Mouse (Mus musculus) C2C12 (cell line): Measurements from ENCODE around the gene Bcar3.

Experiments
- CTCF ChIP-seq: IDR thresholded peaks from one replicate; pipeline ENCODE4 v1.5.1; 2011; ENCODE audit not compliant: control insufficient read depth, insufficient read depth, insufficient read length
- MAX ChIP-seq: IDR thresholded peaks from one replicate; pipeline ENCODE4 v1.6.1; 2011; ENCODE audit warnings: mild to moderate bottlenecking, control low read depth
- MYOD1 ChIP-seq: IDR thresholded peaks from one replicate; pipeline ENCODE4 v1.6.1; 2011; ENCODE audit warnings: low read depth; ENCODE audit not compliant: control insufficient read depth, insufficient read length
- USF1 ChIP-seq: IDR thresholded peaks from one replicate; pipeline ENCODE4 v1.6.1; 2011; ENCODE audit warnings: low read depth, mild to moderate bottlenecking, control low read depth, moderate library complexity

DNA sequence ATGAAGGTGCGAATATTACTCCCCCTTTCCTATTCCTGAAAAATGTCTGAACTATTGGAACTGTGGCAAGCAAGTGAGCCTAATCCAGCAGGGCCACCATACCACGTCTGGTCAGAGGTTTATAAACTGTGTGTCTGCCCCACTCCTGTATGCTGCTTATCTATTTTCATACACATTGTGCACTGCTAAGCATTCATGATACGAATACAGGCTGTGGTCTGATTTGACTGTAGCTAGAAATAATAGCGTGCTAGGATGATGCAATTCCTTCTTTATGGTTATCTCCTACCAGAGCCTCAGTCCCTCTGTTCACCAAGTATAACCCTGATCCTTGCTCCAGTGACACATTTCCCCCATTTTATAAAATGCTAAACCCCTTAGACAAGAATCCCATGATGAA, 162.2 kb downstream of the Bcar3 start:
- TF ChIP-seq USF1 (no peak), CTCF (no peak), MAX (no peak), MYOD1 (no peak)
